Mouse (Mus musculus) embryonic facial prominence, embryonic 11.5 days (tissue): ENCODE results near the gene Mov10. TPM values are rescaled to one million over a fixed set of nuclear protein-coding genes. Genes with fewer than 3 reads are reported as not detected.

Source experiments
- ATAC-seq: fragments of 200-750 bp; cut with Nextera tagmentation; replicated peaks from 2 replicates; pipeline ENCODE4 v1.8.0; 2017; ENCODE audit warnings: low read depth; ENCODE audit not compliant: insufficient number of reproducible peaks, low FRiP score, low TSS enrichment
- DNase-seq: peaks from one replicate; pipeline ENCODE4 v3.0.0-alpha.2; 2015; ENCODE audit warnings: low spot score
- H3K27ac ChIP-seq: fragments of 300-500 bp; sonication (generic); replicated peaks from 2 replicates; pipeline ENCODE4 v1.5.1; 2014; ENCODE audit warnings: mild to moderate bottlenecking, low read depth, low read length, control low read depth
- H3K27me3 ChIP-seq: fragments of 300-500 bp; sonication (generic); 2 replicates; pipeline ENCODE4 v1.6.1; 2014; ENCODE audit warnings: mild to moderate bottlenecking, low read length, moderate library complexity, mixed read lengths; ENCODE audit not compliant: control insufficient read depth, insufficient read depth
- H3K36me3 ChIP-seq: fragments of 300-500 bp; sonication (generic); replicated peaks from 2 replicates; pipeline ENCODE4 v1.6.1; 2014; ENCODE audit warnings: low read depth, mild to moderate bottlenecking, low read length, moderate library complexity, mixed read lengths; ENCODE audit not compliant: control insufficient read depth, insufficient read depth
- H3K4me1 ChIP-seq: fragments of 300-500 bp; sonication (generic); 2 replicates; pipeline ENCODE4 v1.6.1; 2014; ENCODE audit warnings: low read length, mixed read lengths; ENCODE audit not compliant: control insufficient read depth, insufficient read depth
- H3K4me2 ChIP-seq: fragments of 300-500 bp; sonication (generic); 2 replicates; pipeline ENCODE4 v1.6.1; 2014; ENCODE audit warnings: low read depth, mild to moderate bottlenecking, control low read depth, low read length, moderate library complexity
- H3K4me3 ChIP-seq: fragments of 300-500 bp; sonication (generic); 2 replicates; pipeline ENCODE4 v1.5.1; 2014; ENCODE audit warnings: low read depth, low read length, control low read depth
- H3K9ac ChIP-seq: fragments of 300-500 bp; sonication (generic); replicated peaks from 2 replicates; pipeline ENCODE4 v1.6.1; 2014; ENCODE audit warnings: mild to moderate bottlenecking, control low read depth, low read length
- H3K9me3 ChIP-seq: fragments of 300-500 bp; sonication (generic); replicated peaks from 2 replicates; pipeline ENCODE4 v1.6.1; 2016; ENCODE audit warnings: mild to moderate bottlenecking, low read length, inconsistent platforms, mixed read lengths; ENCODE audit not compliant: control insufficient read depth
- WGBS: fragments of 180-500 bp; shearing (Covaris S2); extraction: QIAGEN DNeasy Blood & Tissue Kit; methylation state at CpG from one replicate; pipeline ENCODE4 v1.1.7; 2014; 5-methylcytosine and 5-hydroxymethylcytosine counted together
- polyA plus RNA-seq: library from polyadenylated mRNA; unstranded; fragments of >200 nt; fragmentation: Nextera tagmentation; extraction: Ambion mirVana; gene quantifications from 2 replicates; pipeline ENCODE4 v1.2.1, GENCODE M21; 2014

Gene Mov10
- polyA plus RNA-seq, 1 experiment from 2014 or later, result 47.8 TPM

GRCm38 (mm10) chr3:104854866-104855265, 36.5 kb upstream of the Mov10 start:
- no peaks in the 10 kb centered on the region for H3K4me1 ChIP-seq
- H3K27me3 ChIP-seq, result no peaks in the 10 kb centered on the region
- H3K36me3 ChIP-seq, result no peaks in the 10 kb centered on the region
- no peak overlapping the region for H3K4me2 ChIP-seq
- H3K27ac ChIP-seq, result no peak overlapping the region
- H3K9ac ChIP-seq, result no peak overlapping the region
- ATAC-seq (no peak), DNase-seq (no peak)
- H3K4me3 ChIP-seq, result no peak overlapping the region
- H3K9me3 ChIP-seq, result no peaks in the 10 kb centered on the region

GRCm38 (mm10) chr3:104854465-104854864, 36.1 kb upstream of the Mov10 start:
- Histone ChIP-seq H3K9ac (no peak overlapping the region), H3K4me3 (no peak overlapping the region), H3K36me3 (no peaks in the 10 kb centered on the region), H3K4me2 (no peak overlapping the region), H3K9me3 (no peaks in the 10 kb centered on the region), H3K4me1 (no peaks in the 10 kb centered on the region), H3K27ac (no peak overlapping the region), H3K27me3 (no peaks in the 10 kb centered on the region)
- WGBS, result 87% methylated on average over 1 of the region's 1 CpGs
- ATAC-seq (no peak), DNase-seq (no peak)

DNA sequence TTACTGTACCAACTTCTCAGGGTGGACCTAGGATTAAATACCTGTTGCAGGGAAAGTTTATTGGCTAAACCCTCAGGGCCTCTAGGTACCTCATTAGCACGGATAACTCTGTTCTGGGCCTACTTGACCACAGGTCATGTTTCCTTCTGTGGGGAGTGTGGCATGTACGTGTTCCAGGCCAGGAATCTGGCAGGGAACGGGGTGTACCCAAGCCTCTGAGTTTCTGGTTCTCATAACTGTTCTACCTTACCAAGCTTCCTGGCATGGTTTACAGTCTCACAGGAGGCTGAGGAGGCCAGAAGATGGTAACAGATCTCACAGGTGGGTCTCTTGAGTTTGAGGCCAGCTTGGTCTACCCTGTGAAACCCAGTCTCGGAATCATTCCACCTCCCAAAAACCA, 28.2 kb upstream of the Mov10 start:
- Histone ChIP-seq H3K27me3 (no peaks in the 10 kb centered on the region), H3K27ac (no peak overlapping the region), H3K4me1 (no peaks in the 10 kb centered on the region), H3K4me3 (no peak overlapping the region), H3K36me3 (peaks cover 3% of the 10 kb centered on the region), H3K9me3 (no peaks in the 10 kb centered on the region), H3K4me2 (no peak overlapping the region), H3K9ac (no peak overlapping the region)
- no peak for DNase-seq
- ATAC-seq, result no peak
- WGBS, result 92% methylated on average over 4 of the region's 4 CpGs

DNA sequence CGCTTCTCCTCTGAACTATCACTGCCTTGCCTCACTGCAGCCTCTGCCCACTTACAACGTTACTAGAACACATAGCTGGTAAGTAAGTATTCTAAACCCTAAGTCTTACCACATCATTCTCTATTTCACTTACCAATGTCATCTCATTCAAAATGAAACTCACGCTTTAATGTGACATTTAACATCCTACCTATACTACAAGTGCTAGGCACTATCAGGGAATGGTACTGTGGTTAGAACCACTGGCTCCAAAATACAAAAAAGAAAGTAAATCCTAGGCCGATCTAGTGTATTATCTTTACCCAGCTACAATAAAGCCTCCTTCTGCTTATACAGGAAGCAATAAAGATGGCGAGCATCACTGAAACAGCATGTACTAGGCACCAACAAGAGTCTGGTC, 22.7 kb upstream of the Mov10 start:
- Histone ChIP-seq H3K4me2 (no peak overlapping the region), H3K9ac (no peak overlapping the region), H3K4me1 (no peaks in the 10 kb centered on the region), H3K9me3 (no peaks in the 10 kb centered on the region), H3K27me3 (no peaks in the 10 kb centered on the region), H3K27ac (no peak overlapping the region), H3K36me3 (peaks cover 3% of the 10 kb centered on the region), H3K4me3 (no peak overlapping the region)
- whole genome bisulfite sequencing, result 95% methylated on average over 5 of the region's 5 CpGs
- ATAC-seq (no peak), DNase-seq (no peak)

DNA sequence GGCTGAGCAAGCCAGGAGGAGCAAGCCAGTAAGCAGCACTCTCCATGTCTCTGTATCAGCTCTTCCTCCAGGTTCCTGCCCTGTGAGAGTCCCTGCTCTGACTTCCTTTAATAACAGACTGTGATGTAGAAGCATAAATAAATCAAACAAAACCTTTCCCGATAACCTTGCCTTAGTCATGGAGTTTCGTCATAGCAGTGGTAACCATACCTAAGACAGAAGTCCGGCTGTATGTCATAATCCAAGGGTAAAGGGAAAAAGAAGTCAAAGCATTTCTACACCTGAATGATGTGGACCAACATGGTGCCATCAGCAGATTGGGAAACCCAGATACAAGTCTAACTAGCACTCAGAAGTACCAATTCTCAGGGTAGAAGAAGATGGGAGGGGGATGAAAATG, 17.4 kb upstream of the Mov10 start:
- no peaks in the 10 kb centered on the region for H3K4me1 ChIP-seq
- H3K9ac ChIP-seq, result no peak overlapping the region
- DNase-seq, result no peak
- no peaks in the 10 kb centered on the region for H3K27me3 ChIP-seq
- WGBS, result 96% methylated on average over 3 of the region's 3 CpGs
- H3K4me3 ChIP-seq, result no peak overlapping the region
- H3K9me3 ChIP-seq, result no peaks in the 10 kb centered on the region
- H3K4me2 ChIP-seq, result no peak overlapping the region
- H3K36me3 ChIP-seq, result peaks cover 2% of the 10 kb centered on the region; the same call in 1 of the 2 replicates
- no peak for ATAC-seq
- H3K27ac ChIP-seq, result no peak overlapping the region

GRCm38 (mm10) chr3:104822413-104822812, 4.0 kb upstream of the Mov10 start:
- Histone ChIP-seq H3K9ac (no peak overlapping the region), H3K4me1 (no peaks in the 10 kb centered on the region), H3K27ac (no peak overlapping the region), H3K9me3 (no peaks in the 10 kb centered on the region), H3K4me2 (no peak overlapping the region), H3K27me3 (no peaks in the 10 kb centered on the region), H3K4me3 (no peak overlapping the region), H3K36me3 (no peaks in the 10 kb centered on the region)
- ATAC-seq, result no peak
- DNase-seq, result no peak
- WGBS, result 88% methylated on average over 3 of the region's 3 CpGs

- no peaks in the 10 kb centered on the region for H3K4me1 ChIP-seq
- H3K27me3 ChIP-seq, result no peaks in the 10 kb centered on the region
- 53% methylated on average over 1 of the region's 1 CpGs for WGBS
- H3K36me3 ChIP-seq, result no peaks in the 10 kb centered on the region
- no peak overlapping the region for H3K4me3 ChIP-seq
- no peaks in the 10 kb centered on the region for H3K9me3 ChIP-seq
- ATAC-seq (no peak), DNase-seq (no peak)
- H3K27ac ChIP-seq, result no peak overlapping the region
- H3K4me2 ChIP-seq, result no peak overlapping the region
- no peak overlapping the region for H3K9ac ChIP-seq
These were observed 2.1 kb upstream of the Mov10 start for GRCm38 (mm10) chr3:104820426-104820825.

DNA sequence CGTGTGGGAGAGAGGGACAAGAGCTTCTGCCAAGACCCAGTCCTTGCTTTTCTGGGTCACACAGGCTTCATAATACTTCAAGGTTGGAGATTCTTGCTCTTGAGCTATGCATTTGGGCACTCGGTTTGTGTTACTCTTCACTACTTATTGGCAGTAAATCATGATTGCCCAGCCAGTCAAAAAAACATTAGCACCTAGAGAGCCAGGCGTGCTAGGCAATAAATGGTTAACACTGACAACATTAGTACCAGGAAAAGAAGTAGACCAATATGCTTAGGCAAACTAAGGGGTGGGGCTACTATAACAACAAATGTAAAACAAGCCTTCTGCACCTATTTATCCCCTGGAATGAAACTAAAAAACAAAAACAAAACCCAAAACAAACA, 379 bp upstream of the Mov10 start:
- no peaks in the 10 kb centered on the region for H3K4me1 ChIP-seq
- peak overlapping the region; percentile 92; the same call in 1 of the 2 replicates for H3K27ac ChIP-seq
- H3K9ac ChIP-seq, result peak overlapping the region; percentile 83
- H3K27me3 ChIP-seq, result no peaks in the 10 kb centered on the region
- peak overlapping the region; percentile 87 for H3K4me2 ChIP-seq
- peak overlapping the region; percentile 92 for H3K4me3 ChIP-seq
- H3K9me3 ChIP-seq, result no peaks in the 10 kb centered on the region
- WGBS, result 5% methylated on average over 3 of the region's 3 CpGs
- H3K36me3 ChIP-seq, result no peaks in the 10 kb centered on the region
- no peak for ATAC-seq
- no peak for DNase-seq
